Mouse (Mus musculus) heart, adult 2 months (tissue): ENCODE measurements around the gene Ccdc141.

Source experiments
- CTCF ChIP-seq: fragments of 200-600 bp; IDR thresholded peaks from 2 replicates; pipeline ENCODE4 v1.8.1; 2022; ENCODE audit warnings: antibody characterized with exemption, mild to moderate bottlenecking, moderate library complexity
- EP300 ChIP-seq: fragments of 200-500 bp; IDR thresholded peaks from 2 replicates; pipeline ENCODE4 v1.6.1; 2011; ENCODE audit warnings: low read depth, low read length, control low read depth; ENCODE audit not compliant: insufficient read depth

GRCm38 (mm10) chr2:77200958-77201614 is 30.6 kb upstream of the Ccdc141 start:
- no peak for TF ChIP-seq CTCF
- no peak for TF ChIP-seq EP300
